Mouse (Mus musculus) cortical plate, adult 2 months (tissue): ENCODE measurements at regions not wholly inside any gene's neighbourhood (a gene's known extent, or its start where the extent isn't known, plus 50 kb on each side); places are given as distances from the start of the nearest gene placed in this dataset.

Experiments
- CTCF ChIP-seq: fragments of 200-500 bp; IDR thresholded peaks from 2 replicates; pipeline ENCODE4 v1.5.1; 2011; ENCODE audit warnings: mild to moderate bottlenecking, control low read depth, low read length; ENCODE audit not compliant: insufficient read depth; ENCODE audit errors: extremely low read depth
- POLR2A ChIP-seq: fragments of 200-500 bp; IDR thresholded peaks from 2 replicates; pipeline ENCODE4 v1.6.1; 2011; ENCODE audit warnings: mild to moderate bottlenecking, low read length, control low read depth; ENCODE audit not compliant: insufficient read depth; ENCODE audit errors: extremely low read depth

- TF ChIP-seq CTCF: no peak
- TF ChIP-seq POLR2A: no peak
Observed at GRCm38 (mm10) chrX:11898280-11898679, 261.9 kb downstream of the Bcor start.
